Mouse (Mus musculus) MN1 (cell line): ENCODE data around the gene Fam19a2.
A peak's percentile ranks its signal among the peaks of the same experiment; 100 is the strongest.

Source experiments
- DNase-seq: peaks from one replicate; pipeline ENCODE4 v3.0.0-alpha.2; 2016; ENCODE audit warnings: low spot score

Fam19a2 gene

GRCm38 (mm10) chr10:123263876-123264309, at the start of gene Fam19a2:
TSS of gene Fam19a2 (plus strand) at chr10:123263996.
- peak; percentile 84 for DNase-seq

DNA sequence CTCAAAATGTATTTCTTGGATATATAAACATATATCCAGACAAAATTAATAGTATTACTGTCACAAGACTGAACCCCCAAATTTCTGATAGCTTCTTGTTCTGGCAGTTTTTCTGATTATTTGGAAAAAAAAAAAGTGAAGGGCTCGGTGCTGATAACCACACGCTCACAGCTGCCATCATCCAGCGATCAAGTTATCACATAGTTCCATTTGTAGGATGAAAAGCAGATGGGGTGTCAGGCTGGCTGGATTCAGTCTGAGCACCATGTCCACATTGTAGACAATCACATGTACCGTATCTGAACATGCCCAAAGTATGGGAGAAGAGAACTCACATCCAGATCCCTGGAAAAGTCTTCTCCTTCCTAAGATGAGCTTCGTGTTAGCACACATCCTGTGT, 41.0 kb upstream of the Fam19a2 start:
- no peak for DNase-seq

DNA sequence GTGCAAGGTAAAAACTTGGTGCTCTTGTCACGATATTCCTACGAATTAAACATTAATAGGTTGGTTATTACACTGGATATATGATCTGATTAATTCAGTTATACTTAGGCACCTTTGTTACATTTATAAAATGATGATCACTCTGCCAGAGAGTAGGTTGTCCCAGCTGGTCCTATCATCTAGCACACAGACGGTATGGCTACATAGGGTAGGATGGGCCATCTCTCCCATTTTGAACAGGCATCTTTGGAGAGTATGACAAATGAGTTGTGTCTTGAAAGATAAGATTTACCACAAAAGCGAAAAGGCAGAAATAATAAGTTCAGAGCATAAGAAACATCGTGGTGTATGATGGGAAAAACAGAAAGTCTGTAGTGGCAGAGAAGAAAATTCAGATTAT, 34.4 kb upstream of the Fam19a2 start:
- no peak for DNase-seq

GRCm38 (mm10) chr10:123248063-123248462, 15.7 kb upstream of the Fam19a2 start:
- no peak for DNase-seq

- DNase-seq = no peak
Observed at GRCm38 (mm10) chr10:123251904-123252303, 11.9 kb upstream of the Fam19a2 start.

DNA sequence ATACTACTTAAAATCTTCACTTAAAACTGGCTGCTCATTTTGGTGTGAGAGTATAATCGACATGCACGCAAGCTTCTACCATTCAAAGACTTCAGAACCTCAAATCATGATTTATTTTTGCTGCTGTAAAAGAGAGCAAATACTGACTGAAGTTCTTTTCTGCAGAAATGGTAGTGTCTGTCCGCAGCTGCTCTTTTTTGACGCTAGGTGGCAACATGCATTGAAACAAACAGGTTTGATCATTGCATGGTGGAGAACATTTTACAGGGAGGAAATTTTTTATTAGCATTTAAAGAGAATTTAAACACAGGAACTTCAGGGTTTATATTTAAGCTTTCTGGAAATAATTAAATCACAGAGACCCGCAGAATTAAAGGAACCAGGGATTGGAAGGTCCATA, 9.5 kb upstream of the Fam19a2 start:
- DNase-seq = peak; percentile 51

DNA sequence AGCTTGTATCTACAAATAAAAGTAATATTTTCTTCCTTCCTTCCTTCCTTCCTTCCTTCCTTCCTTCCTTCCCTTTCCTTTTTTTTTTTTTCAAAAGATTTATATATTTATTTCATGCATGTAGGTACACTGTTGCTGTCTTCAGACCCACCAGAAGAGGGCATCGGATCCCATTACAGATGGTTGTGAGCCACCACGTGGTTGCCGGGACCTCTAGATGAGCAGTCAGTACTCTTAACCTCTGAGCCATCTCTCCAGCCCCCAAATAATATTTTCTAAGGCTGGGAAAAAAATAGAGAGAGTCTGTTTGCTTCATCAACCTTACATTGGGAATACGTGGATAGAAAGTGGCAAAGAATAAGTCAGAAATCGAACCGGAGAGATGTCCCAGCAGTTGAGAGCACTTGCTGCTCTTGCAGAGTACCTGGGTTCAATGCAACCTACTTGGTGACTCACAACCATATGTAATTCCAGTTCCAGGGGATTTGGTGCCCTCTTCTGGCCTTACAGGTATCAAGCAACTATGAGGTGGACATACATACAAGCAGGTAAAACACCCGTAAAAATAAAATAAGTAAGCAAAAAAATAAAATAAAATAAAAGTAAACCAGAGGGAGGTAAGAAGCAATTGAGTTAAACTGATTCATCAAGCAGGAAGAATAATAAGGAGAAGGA, 8.0 kb upstream of the Fam19a2 start:
- no peak for DNase-seq

- no peak for DNase-seq
Observed at GRCm38 (mm10) chr10:123264461-123265191, 830 bp downstream of the Fam19a2 start.

GRCm38 (mm10) chr10:123265241-123265790, 1.5 kb downstream of the Fam19a2 start:
- DNase-seq = no peak

DNA sequence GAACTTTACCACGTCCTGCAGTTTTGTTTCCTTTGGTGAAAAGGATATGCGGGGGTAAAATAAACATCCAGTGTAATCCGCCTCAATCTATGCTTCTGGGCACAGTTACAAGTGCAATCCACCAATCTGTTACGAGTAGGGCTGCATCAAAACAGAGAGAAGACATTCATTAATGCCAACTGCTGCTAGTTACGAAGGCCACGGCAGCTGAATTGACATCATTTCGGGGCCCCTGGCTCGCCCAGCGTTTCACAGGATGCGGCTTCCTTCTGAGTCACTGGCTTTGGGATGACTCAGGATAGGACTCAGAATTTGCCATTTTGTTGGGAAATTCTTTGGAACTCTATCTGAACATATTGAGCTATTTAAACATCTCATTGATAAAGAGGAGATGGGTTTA, 4.8 kb downstream of the Fam19a2 start:
- no peak for DNase-seq

GRCm38 (mm10) chr10:123274554-123274953, 10.8 kb downstream of the Fam19a2 start:
- DNase-seq = no peak

DNA sequence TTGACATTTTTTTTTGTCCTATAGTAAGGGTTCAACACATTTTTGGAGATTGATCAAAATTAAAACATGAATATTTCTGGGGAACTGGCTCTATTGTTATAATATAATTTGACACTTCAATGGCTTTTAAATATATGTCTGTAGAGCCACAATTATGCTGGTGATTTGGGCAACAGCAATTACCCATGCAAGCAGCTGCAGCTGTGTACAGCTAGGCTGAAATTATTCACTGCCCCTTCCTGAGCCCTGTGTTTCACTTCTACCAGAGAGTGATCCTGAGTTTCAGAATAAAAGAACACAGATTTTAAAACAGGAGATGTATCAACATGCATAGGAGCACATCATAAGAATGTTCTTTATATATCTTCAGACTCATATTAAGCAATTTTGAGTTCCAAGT, 43.5 kb downstream of the Fam19a2 start:
- DNase-seq = no peak

DNA sequence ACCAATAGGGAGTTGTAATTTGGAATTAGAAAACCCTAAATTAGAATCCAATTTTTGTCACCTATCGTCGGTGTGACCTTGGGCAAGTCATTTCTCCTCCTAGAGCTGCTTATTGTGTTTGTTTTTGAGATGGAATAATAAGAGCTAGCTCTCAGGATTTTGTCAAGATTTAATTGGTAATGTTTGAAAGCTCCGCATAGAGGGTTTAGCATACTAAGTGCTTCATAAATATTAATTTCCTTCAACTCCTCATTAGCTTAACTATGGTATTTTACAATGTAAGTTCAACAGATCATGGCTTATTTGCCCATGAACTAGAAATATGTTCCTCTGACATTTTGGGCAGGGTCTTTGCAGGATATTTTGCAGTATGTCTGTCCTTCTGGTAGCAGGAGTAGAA, 62.5 kb downstream of the Fam19a2 start:
- no peak for DNase-seq

GRCm38 (mm10) chr10:123341280-123341679, 77.5 kb downstream of the Fam19a2 start:
- DNase-seq = no peak

- DNase-seq = no peak
Observed at GRCm38 (mm10) chr10:123342591-123343236, 78.9 kb downstream of the Fam19a2 start.

DNA sequence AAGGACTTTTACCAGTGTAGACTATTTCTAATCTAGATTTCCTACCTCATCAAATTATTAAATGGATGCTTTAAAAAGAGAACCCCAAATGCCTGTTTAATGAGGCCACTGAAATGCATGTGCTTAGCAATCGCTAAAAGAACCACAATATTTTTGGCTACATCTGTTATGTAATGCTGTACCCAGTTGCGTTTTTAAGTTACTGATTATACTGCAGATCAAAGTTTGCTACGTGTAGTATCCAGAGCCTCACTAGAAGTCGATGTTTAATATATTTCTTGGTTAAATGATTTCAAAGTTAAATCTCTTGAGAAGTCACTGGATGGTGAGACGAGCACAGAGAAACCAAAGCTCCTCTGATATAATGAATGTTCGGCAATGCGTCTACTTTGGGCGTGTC, 82.5 kb downstream of the Fam19a2 start:
- DNase-seq = no peak

DNA sequence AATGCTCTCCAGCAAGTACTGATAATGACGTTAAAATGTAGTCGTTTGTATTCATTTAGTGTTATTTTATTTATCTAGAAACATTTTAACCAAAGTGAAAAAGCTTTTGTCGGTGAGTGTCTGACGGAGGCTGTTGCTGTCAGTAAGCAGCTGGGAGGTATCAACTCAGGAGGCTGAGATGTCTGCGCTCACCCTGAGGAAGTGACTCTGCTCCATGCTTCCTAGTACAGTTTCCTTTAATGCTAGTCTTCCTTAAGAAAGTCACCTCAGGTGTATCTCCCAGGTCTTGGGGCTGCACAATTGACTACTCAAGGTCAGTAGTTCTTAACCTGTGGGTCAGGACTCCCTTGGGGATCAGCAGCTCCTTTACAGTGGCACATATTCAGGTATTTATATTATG, 89.9 kb downstream of the Fam19a2 start:
- DNase-seq = no peak

- no peak for DNase-seq
Observed at GRCm38 (mm10) chr10:123357010-123357409, 93.2 kb downstream of the Fam19a2 start.

- no peak for DNase-seq
Observed at GRCm38 (mm10) chr10:123360492-123360891, 96.7 kb downstream of the Fam19a2 start.

GRCm38 (mm10) chr10:123364628-123365027, 100.8 kb downstream of the Fam19a2 start:
- no peak for DNase-seq

DNA sequence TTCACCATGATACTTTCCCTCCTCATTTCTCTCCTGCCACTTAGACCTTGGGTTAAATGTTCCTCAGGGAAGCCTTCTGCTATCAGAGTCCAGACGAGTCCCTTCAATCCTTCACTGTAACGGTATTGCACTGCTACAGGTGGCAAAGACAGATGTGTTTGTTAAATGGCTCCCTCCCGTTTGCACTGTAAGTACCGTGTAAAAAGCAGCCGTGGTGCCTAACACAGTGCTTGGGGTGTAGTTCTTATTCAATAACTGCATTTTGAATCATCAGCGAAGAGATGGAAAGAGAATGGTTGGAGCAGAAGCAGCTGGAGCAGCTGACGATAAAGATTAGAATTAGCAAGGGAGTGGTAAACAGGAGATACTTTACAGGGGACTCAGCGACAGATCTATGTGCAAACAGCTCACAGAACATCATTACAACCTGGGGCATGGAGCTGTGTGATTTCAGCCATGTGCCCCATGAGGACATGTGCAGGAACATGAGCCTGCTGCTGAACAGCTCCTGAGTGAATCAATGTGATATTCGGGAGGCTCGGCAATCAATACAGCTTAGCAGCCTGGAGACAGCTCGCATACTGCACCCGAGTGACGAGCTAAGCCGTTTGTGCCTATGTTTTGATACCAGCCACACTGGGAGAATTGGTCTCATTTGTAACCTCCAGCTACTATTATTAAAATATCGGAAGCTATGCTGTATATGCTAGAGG, 103.5 kb downstream of the Fam19a2 start:
- no peak for DNase-seq

GRCm38 (mm10) chr10:123383277-123383676, 119.5 kb downstream of the Fam19a2 start:
- DNase-seq = no peak
